Mouse (Mus musculus) embryonic facial prominence, embryonic 10.5 days (tissue): ENCODE results near the gene Txnl4b. TPM values are rescaled to one million over a fixed set of nuclear protein-coding genes. Genes with fewer than 3 reads are reported as not detected.

Source experiments
- DNase-seq: peaks from one replicate; pipeline ENCODE4 v3.0.0-alpha.2; 2017; ENCODE audit warnings: low spot score
- H3K27ac ChIP-seq: fragments of 300-500 bp; sonication (generic); replicated peaks from 2 replicates; pipeline ENCODE4 v1.5.1; 2016; ENCODE audit warnings: mild to moderate bottlenecking
- H3K27me3 ChIP-seq: fragments of 300-500 bp; sonication (generic); replicated peaks from 2 replicates; pipeline ENCODE4 v1.6.1; 2016; ENCODE audit warnings: low read depth, mild to moderate bottlenecking; ENCODE audit not compliant: poor library complexity, severe bottlenecking
- H3K36me3 ChIP-seq: fragments of 300-500 bp; sonication (generic); replicated peaks from 2 replicates; pipeline ENCODE4 v1.6.1; 2016; ENCODE audit warnings: mild to moderate bottlenecking, moderate library complexity
- H3K4me1 ChIP-seq: fragments of 300-500 bp; sonication (generic); 2 replicates; pipeline ENCODE4 v1.6.1; 2016
- H3K4me3 ChIP-seq: fragments of 300-500 bp; sonication (generic); 2 replicates; pipeline ENCODE4 v1.5.1; 2016; ENCODE audit warnings: mild to moderate bottlenecking, moderate library complexity
- H3K9me3 ChIP-seq: fragments of 300-500 bp; sonication (generic); 2 replicates; pipeline ENCODE4 v1.6.1; 2016; ENCODE audit warnings: mild to moderate bottlenecking
- WGBS: fragments of 180-500 bp; shearing (Covaris S2); methylation state at CpG from one replicate; pipeline ENCODE4 v1.1.7; 2016; 5-methylcytosine and 5-hydroxymethylcytosine counted together
- polyA plus RNA-seq: library from polyadenylated mRNA; unstranded; fragments of >200 nt; fragmentation: Nextera tagmentation; extraction: Ambion mirVana; gene quantifications from 2 replicates; pipeline ENCODE4 v1.2.1, GENCODE M21; 2016

The Txnl4b gene
- polyA plus RNA-seq, 1 experiment from 2014 or later = 28.3 TPM

GRCm38 (mm10) chr8:109576311-109576710 is 10.6 kb downstream of the Txnl4b start:
- Histone ChIP-seq H3K4me1 (no peaks in the 10 kb centered on the region), H3K9me3 (no peaks in the 10 kb centered on the region), H3K4me3 (no peak overlapping the region), H3K27me3 (no peaks in the 10 kb centered on the region), H3K36me3 (peaks cover 14% of the 10 kb centered on the region; the same call in 1 of the 2 replicates), H3K27ac (no peak overlapping the region)
- WGBS = 80% methylated on average over 4 of the region's 4 CpGs
- DNase-seq = no peak

GRCm38 (mm10) chr8:109578900-109579301 is 13.2 kb downstream of the Txnl4b start, which contains the start of gene Hp:
TSS of gene Hp (minus strand) at chr8:109579172.
- Histone ChIP-seq H3K4me3 (no peak within 1 kb of the TSS), H3K27ac (no peak within 1 kb of the TSS), H3K9me3 (no peaks in the 10 kb centered on the region), H3K4me1 (no peaks in the 10 kb centered on the region), H3K27me3 (no peaks in the 10 kb centered on the region), H3K36me3 (no peaks in the 10 kb centered on the region)
- no peak for DNase-seq
- WGBS = 62% methylated on average over 8 of the region's 8 CpGs

- Histone ChIP-seq H3K4me1 (no peaks in the 10 kb centered on the region), H3K36me3 (no peaks in the 10 kb centered on the region), H3K27me3 (no peaks in the 10 kb centered on the region), H3K4me3 (no peak overlapping the region), H3K27ac (no peak overlapping the region), H3K9me3 (no peaks in the 10 kb centered on the region)
- DNase-seq = no peak
- WGBS = 86% methylated on average over 4 of the region's 4 CpGs
Measured at GRCm38 (mm10) chr8:109584293-109584692, 18.6 kb downstream of the Txnl4b start.

GRCm38 (mm10) chr8:109584830-109585229 is 19.1 kb downstream of the Txnl4b start:
- WGBS = 87% methylated on average over 3 of the region's 3 CpGs

GRCm38 (mm10) chr8:109585652-109586051 is 20.0 kb downstream of the Txnl4b start:
- Histone ChIP-seq H3K27ac (no peak overlapping the region), H3K36me3 (no peaks in the 10 kb centered on the region), H3K4me3 (no peak overlapping the region), H3K27me3 (no peaks in the 10 kb centered on the region), H3K9me3 (no peaks in the 10 kb centered on the region), H3K4me1 (no peaks in the 10 kb centered on the region)
- DNase-seq = no peak

More at GRCm38 (mm10) chr8:109584830-109585229, 19.1 kb downstream of the Txnl4b start:
- Histone ChIP-seq H3K9me3 (no peaks in the 10 kb centered on the region), H3K4me3 (no peak overlapping the region), H3K36me3 (no peaks in the 10 kb centered on the region), H3K27me3 (no peaks in the 10 kb centered on the region), H3K27ac (no peak overlapping the region), H3K4me1 (no peaks in the 10 kb centered on the region)
- no peak for DNase-seq

GRCm38 (mm10) chr8:109586972-109587504 is 21.3 kb downstream of the Txnl4b start:
- DNase-seq = no peak
- Histone ChIP-seq H3K4me1 (no peaks in the 10 kb centered on the region), H3K27ac (no peak overlapping the region), H3K4me3 (no peak overlapping the region), H3K36me3 (peaks cover 7% of the 10 kb centered on the region), H3K27me3 (no peaks in the 10 kb centered on the region), H3K9me3 (no peaks in the 10 kb centered on the region)
- WGBS = 70% methylated on average over 7 of the region's 7 CpGs

GRCm38 (mm10) chr8:109590901-109591300 is 25.2 kb downstream of the Txnl4b start:
- peaks cover 45% of the 10 kb centered on the region for H3K36me3 ChIP-seq
- 89% methylated on average over 9 of the region's 9 CpGs for WGBS

GRCm38 (mm10) chr8:109591367-109591766 is 25.7 kb downstream of the Txnl4b start:
- no peak for DNase-seq
- Histone ChIP-seq H3K27me3 (no peaks in the 10 kb centered on the region), H3K4me3 (no peak overlapping the region), H3K36me3 (peaks cover 46% of the 10 kb centered on the region), H3K4me1 (no peaks in the 10 kb centered on the region), H3K27ac (no peak overlapping the region), H3K9me3 (no peaks in the 10 kb centered on the region)
- WGBS = 88% methylated on average over 3 of the region's 3 CpGs

More at GRCm38 (mm10) chr8:109590901-109591300, 25.2 kb downstream of the Txnl4b start:
- no peaks in the 10 kb centered on the region for H3K4me1 ChIP-seq
- no peak overlapping the region for H3K27ac ChIP-seq
- no peak for DNase-seq
- H3K9me3 ChIP-seq = no peaks in the 10 kb centered on the region
- no peaks in the 10 kb centered on the region for H3K27me3 ChIP-seq
- no peak overlapping the region for H3K4me3 ChIP-seq

GRCm38 (mm10) chr8:109592164-109592563 is 26.5 kb downstream of the Txnl4b start:
- Histone ChIP-seq H3K4me3 (no peak overlapping the region), H3K9me3 (no peaks in the 10 kb centered on the region), H3K27ac (no peak overlapping the region), H3K36me3 (peaks cover 53% of the 10 kb centered on the region), H3K27me3 (no peaks in the 10 kb centered on the region), H3K4me1 (no peaks in the 10 kb centered on the region)
- DNase-seq = no peak
- 97% methylated on average over 5 of the region's 5 CpGs for WGBS

GRCm38 (mm10) chr8:109593117-109593788 is 27.6 kb downstream of the Txnl4b start:
- 88% methylated on average over 6 of the region's 6 CpGs for WGBS
- DNase-seq = no peak
- Histone ChIP-seq H3K4me1 (no peaks in the 10 kb centered on the region), H3K36me3 (peaks cover 59% of the 10 kb centered on the region), H3K27me3 (no peaks in the 10 kb centered on the region), H3K9me3 (no peaks in the 10 kb centered on the region), H3K4me3 (no peak overlapping the region), H3K27ac (no peak overlapping the region)

- 50% methylated on average over 8 of the region's 8 CpGs for WGBS
- DNase-seq = peak; percentile 75
- Histone ChIP-seq H3K4me1 (no peaks in the 10 kb centered on the region), H3K27me3 (no peaks in the 10 kb centered on the region), H3K36me3 (peaks cover 81% of the 10 kb centered on the region), H3K9me3 (no peaks in the 10 kb centered on the region), H3K4me3 (no peak overlapping the region), H3K27ac (no peak overlapping the region)
Measured at GRCm38 (mm10) chr8:109595854-109596253, 30.2 kb downstream of the Txnl4b start.

- peaks cover 19% of the 10 kb centered on the region for H3K4me1 ChIP-seq
- DNase-seq = no peak
- H3K36me3 ChIP-seq = peaks cover 41% of the 10 kb centered on the region
- H3K4me3 ChIP-seq = no peak overlapping the region
- H3K27ac ChIP-seq = no peak overlapping the region
- no peaks in the 10 kb centered on the region for H3K27me3 ChIP-seq
- WGBS = 83% methylated on average over 2 of the region's 2 CpGs
- H3K9me3 ChIP-seq = no peaks in the 10 kb centered on the region
Measured at GRCm38 (mm10) chr8:109606725-109607124, 41.0 kb downstream of the Txnl4b start.

- peak; percentile 47 for DNase-seq
- Histone ChIP-seq H3K36me3 (peaks cover 33% of the 10 kb centered on the region), H3K4me1 (peaks cover 19% of the 10 kb centered on the region), H3K9me3 (no peaks in the 10 kb centered on the region), H3K27ac (peak overlapping the region; percentile 92), H3K27me3 (no peaks in the 10 kb centered on the region), H3K4me3 (peak overlapping the region; percentile 75)
- 11% methylated on average over 12 of the region's 12 CpGs for WGBS
Measured at GRCm38 (mm10) chr8:109607650-109608049, 42.0 kb downstream of the Txnl4b start.
